Mouse (Mus musculus) embryonic fibroblast, embryonic 13.5 days (primary cell): ENCODE measurements around the gene Mthfd1l.

Experiments
- CTCF ChIP-seq: IDR thresholded peaks from 2 replicates; pipeline ENCODE4 v1.5.1; 2011; ENCODE audit warnings: mild to moderate bottlenecking, control low read depth, low read length, moderate library complexity, borderline replicate concordance; ENCODE audit not compliant: insufficient read depth
- POLR2A ChIP-seq: IDR thresholded peaks from 2 replicates; pipeline ENCODE4 v1.6.1; 2011; ENCODE audit warnings: low read depth, mild to moderate bottlenecking, control low read depth, low read length, moderate library complexity

- no peak for TF ChIP-seq CTCF
- TF ChIP-seq POLR2A = no peak
Observed at GRCm38 (mm10) chr10:3978792-3979488, 6.0 kb downstream of the Mthfd1l start.
